Mouse (Mus musculus) forebrain, embryonic 14.5 days (tissue): ENCODE measurements around the gene Mipep. TPM values are rescaled to one million over a fixed set of nuclear protein-coding genes. Genes with fewer than 3 reads are reported as not detected.

Experiments
- ATAC-seq: fragments of 200-750 bp; cut with Nextera tagmentation; 2 replicates; pipeline ENCODE4 v1.8.0; 2017; ENCODE audit warnings: mild to moderate bottlenecking, moderate library complexity
- DNase-seq: peaks from one replicate; pipeline ENCODE4 v3.0.0-alpha.2; 2015; ENCODE audit warnings: low spot score
- H3K27ac ChIP-seq: fragments of 300-500 bp; sonication (generic); 2 replicates; pipeline ENCODE4 v1.5.1; 2014; ENCODE audit warnings: low read depth, mild to moderate bottlenecking, control low read depth, low read length, moderate library complexity
- H3K27me3 ChIP-seq: fragments of 300-500 bp; sonication (generic); replicated peaks from 2 replicates; pipeline ENCODE4 v1.6.1; 2014; ENCODE audit warnings: low read length, control low read depth, mixed read lengths; ENCODE audit not compliant: control insufficient read depth, insufficient read depth
- H3K36me3 ChIP-seq: fragments of 300-500 bp; sonication (generic); 2 replicates; pipeline ENCODE4 v1.6.1; 2014; ENCODE audit warnings: low read length, control low read depth; ENCODE audit not compliant: control insufficient read depth, insufficient read depth
- H3K4me1 ChIP-seq: fragments of 300-500 bp; sonication (generic); 2 replicates; pipeline ENCODE4 v1.6.1; 2014; ENCODE audit warnings: antibody characterized with exemption, low read length, control low read depth; ENCODE audit not compliant: control insufficient read depth, insufficient read depth
- H3K4me2 ChIP-seq: fragments of 300-500 bp; sonication (generic); 2 replicates; pipeline ENCODE4 v1.6.1; 2014; ENCODE audit warnings: mild to moderate bottlenecking, control low read depth, low read length
- H3K4me3 ChIP-seq: fragments of 300-500 bp; sonication (generic); 2 replicates; pipeline ENCODE4 v1.5.1; 2014; ENCODE audit warnings: low read depth, low read length, control low read depth
- H3K9ac ChIP-seq: fragments of 300-500 bp; sonication (generic); 2 replicates; pipeline ENCODE4 v1.6.1; 2014; ENCODE audit warnings: mild to moderate bottlenecking, low read length, control low read depth, moderate library complexity
- H3K9me3 ChIP-seq: fragments of 300-500 bp; sonication (generic); replicated peaks from 2 replicates; pipeline ENCODE4 v1.6.1; 2016; ENCODE audit warnings: low read length, control low read depth, mixed read lengths; ENCODE audit not compliant: control insufficient read depth
- WGBS: fragments of 180-500 bp; shearing (Covaris S2); extraction: QIAGEN DNeasy Blood & Tissue Kit; methylation state at CpG from one replicate; pipeline ENCODE4 v1.1.7; 2014; 5-methylcytosine and 5-hydroxymethylcytosine counted together
- polyA plus RNA-seq: library from polyadenylated mRNA; unstranded; fragments of >200 nt; fragmentation: Nextera tagmentation; extraction: Ambion mirVana; gene quantifications from 2 replicates; pipeline ENCODE4 v1.2.1, GENCODE M21; 2014

The Mipep gene
- polyA plus RNA-seq, 1 experiment from 2014 or later = 22.9 TPM

GRCm38 (mm10) chr14:60830096-60830495 is 45.7 kb downstream of the Mipep start:
- H3K36me3 ChIP-seq = peaks cover 29% of the 10 kb centered on the region
- H3K4me1 ChIP-seq = no peaks in the 10 kb centered on the region
- DNase-seq = no peak
- no peak overlapping the region for H3K4me2 ChIP-seq
- H3K4me3 ChIP-seq = no peak overlapping the region
- no peaks in the 10 kb centered on the region for H3K27me3 ChIP-seq
- H3K9ac ChIP-seq = no peak overlapping the region
- no peak for ATAC-seq
- H3K9me3 ChIP-seq = peaks cover 7% of the 10 kb centered on the region; the same call in 1 of the 2 replicates
- WGBS = 91% methylated on average over 2 of the region's 2 CpGs
- H3K27ac ChIP-seq = no peak overlapping the region

GRCm38 (mm10) chr14:60836709-60837108 is 52.3 kb downstream of the Mipep start:
- ATAC-seq (no peak), DNase-seq (no peak)
- H3K4me1 ChIP-seq = no peaks in the 10 kb centered on the region
- WGBS = 10% methylated on average over 6 of the region's 6 CpGs
- no peak overlapping the region for H3K4me3 ChIP-seq
- H3K9me3 ChIP-seq = peaks cover 4% of the 10 kb centered on the region; the same call in 1 of the 2 replicates
- H3K36me3 ChIP-seq = peaks cover 17% of the 10 kb centered on the region
- no peaks in the 10 kb centered on the region for H3K27me3 ChIP-seq
- no peak overlapping the region for H3K9ac ChIP-seq
- no peak overlapping the region for H3K4me2 ChIP-seq
- H3K27ac ChIP-seq = no peak overlapping the region

GRCm38 (mm10) chr14:60839654-60840053 is 55.3 kb downstream of the Mipep start:
- Histone ChIP-seq H3K27ac (no peak overlapping the region), H3K4me3 (no peak overlapping the region), H3K9ac (no peak overlapping the region), H3K9me3 (no peaks in the 10 kb centered on the region), H3K27me3 (no peaks in the 10 kb centered on the region), H3K36me3 (peaks cover 10% of the 10 kb centered on the region; the same call in 1 of the 2 replicates), H3K4me2 (no peak overlapping the region), H3K4me1 (no peaks in the 10 kb centered on the region)
- 88% methylated on average over 8 of the region's 8 CpGs for WGBS
- DNase-seq (no peak), ATAC-seq (no peak)

- Histone ChIP-seq H3K4me3 (no peak overlapping the region), H3K4me2 (no peak overlapping the region), H3K27ac (no peak overlapping the region), H3K27me3 (no peaks in the 10 kb centered on the region), H3K9me3 (no peaks in the 10 kb centered on the region), H3K36me3 (peaks cover 6% of the 10 kb centered on the region; the same call in 1 of the 2 replicates), H3K9ac (no peak overlapping the region), H3K4me1 (no peaks in the 10 kb centered on the region)
- ATAC-seq (no peak), DNase-seq (no peak)
- 61% methylated on average over 14 of the region's 14 CpGs for WGBS
Observed at GRCm38 (mm10) chr14:60841977-60842659, 57.7 kb downstream of the Mipep start.

- H3K4me2 ChIP-seq = no peak overlapping the region
- DNase-seq = no peak
- 95% methylated on average over 7 of the region's 7 CpGs for WGBS
- no peak overlapping the region for H3K9ac ChIP-seq
- ATAC-seq = no peak
- no peak overlapping the region for H3K4me3 ChIP-seq
- no peaks in the 10 kb centered on the region for H3K9me3 ChIP-seq
- no peak overlapping the region for H3K27ac ChIP-seq
- H3K27me3 ChIP-seq = no peaks in the 10 kb centered on the region
- peaks cover 10% of the 10 kb centered on the region; the same call in 1 of the 2 replicates for H3K36me3 ChIP-seq
- no peaks in the 10 kb centered on the region for H3K4me1 ChIP-seq
Observed at GRCm38 (mm10) chr14:60843596-60843995, 59.2 kb downstream of the Mipep start.

GRCm38 (mm10) chr14:60845261-60846045 is 61.1 kb downstream of the Mipep start:
- H3K27ac ChIP-seq = no peak overlapping the region
- H3K4me2 ChIP-seq = no peak overlapping the region
- WGBS = 61% methylated on average over 10 of the region's 10 CpGs
- no peaks in the 10 kb centered on the region for H3K9me3 ChIP-seq
- ATAC-seq (no peak), DNase-seq (no peak)
- H3K9ac ChIP-seq = no peak overlapping the region
- no peaks in the 10 kb centered on the region for H3K4me1 ChIP-seq
- H3K27me3 ChIP-seq = no peaks in the 10 kb centered on the region
- peaks cover 15% of the 10 kb centered on the region; the same call in 1 of the 2 replicates for H3K36me3 ChIP-seq
- H3K4me3 ChIP-seq = no peak overlapping the region

- Histone ChIP-seq H3K36me3 (peaks cover 19% of the 10 kb centered on the region), H3K4me3 (no peak overlapping the region), H3K27ac (no peak overlapping the region), H3K4me2 (no peak overlapping the region), H3K27me3 (no peaks in the 10 kb centered on the region), H3K4me1 (no peaks in the 10 kb centered on the region), H3K9ac (no peak overlapping the region), H3K9me3 (no peaks in the 10 kb centered on the region)
- ATAC-seq (no peak), DNase-seq (no peak)
- WGBS = 92% methylated on average over 5 of the region's 5 CpGs
Observed at GRCm38 (mm10) chr14:60846174-60846573, 61.8 kb downstream of the Mipep start.

GRCm38 (mm10) chr14:60848194-60848593 is 63.8 kb downstream of the Mipep start:
- Histone ChIP-seq H3K9ac (no peak overlapping the region), H3K27ac (no peak overlapping the region), H3K9me3 (no peaks in the 10 kb centered on the region), H3K4me2 (no peak overlapping the region), H3K27me3 (no peaks in the 10 kb centered on the region), H3K4me1 (no peaks in the 10 kb centered on the region), H3K36me3 (peaks cover 27% of the 10 kb centered on the region), H3K4me3 (no peak overlapping the region)
- DNase-seq (no peak), ATAC-seq (no peak)
- WGBS = 92% methylated on average over 5 of the region's 5 CpGs

- no peak for DNase-seq
- no peak for ATAC-seq
- H3K4me1 ChIP-seq = no peaks in the 10 kb centered on the region
- no peaks in the 10 kb centered on the region for H3K9me3 ChIP-seq
- WGBS = 91% methylated on average over 14 of the region's 14 CpGs
- no peak overlapping the region for H3K9ac ChIP-seq
- H3K4me2 ChIP-seq = no peak overlapping the region
- H3K4me3 ChIP-seq = no peak overlapping the region
- H3K36me3 ChIP-seq = peaks cover 21% of the 10 kb centered on the region
- no peak overlapping the region for H3K27ac ChIP-seq
- H3K27me3 ChIP-seq = no peaks in the 10 kb centered on the region
Observed at GRCm38 (mm10) chr14:60850101-60850500, 65.7 kb downstream of the Mipep start.
